Mouse (Mus musculus): ENCODE data around the gene Tlr12.
"Not testable (repeated sequence)": the region's sequence is repeated elsewhere in the genome, so short reads cannot be mapped to it uniquely, and the experiment has no call there.

Tlr12 gene

DNA sequence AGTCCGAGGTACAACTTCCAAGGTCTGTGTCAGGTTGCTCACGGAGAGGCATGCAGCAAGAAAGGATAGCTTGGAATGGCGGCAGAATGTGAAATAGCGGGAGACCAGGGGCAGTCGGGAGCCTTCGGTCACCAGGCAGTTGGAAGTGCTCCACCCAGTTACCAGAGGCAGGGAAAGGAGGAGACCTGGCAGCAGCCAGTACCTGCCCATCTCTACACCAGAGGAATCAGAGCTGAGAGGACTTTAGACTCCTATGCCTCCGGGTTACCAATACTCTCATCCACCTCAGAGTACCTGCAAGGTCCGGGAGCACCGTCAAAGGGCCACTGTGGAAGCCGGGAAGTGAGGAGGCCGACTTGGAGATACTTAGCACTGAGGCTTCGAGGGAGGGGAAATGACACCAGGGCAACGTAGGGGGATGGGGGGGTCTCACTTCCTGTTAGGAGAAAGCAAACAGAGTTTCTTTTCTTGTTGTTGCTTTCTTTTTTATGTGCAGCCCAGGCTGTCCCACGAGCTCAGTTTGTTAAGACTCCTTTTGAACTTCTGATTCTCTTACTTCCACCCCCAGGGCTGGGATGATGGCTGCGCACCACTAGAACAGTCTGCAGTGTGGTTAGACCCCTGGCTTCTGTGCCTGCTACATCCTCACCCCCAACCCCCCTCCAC, at the start of gene Tlr12:
Tlr12 (minus strand) TSS at position 374 of the 666 bp plus-strand sequence.
- DNase-seq (ENCODE audit: low read depth, low spot score), result no peak

DNA sequence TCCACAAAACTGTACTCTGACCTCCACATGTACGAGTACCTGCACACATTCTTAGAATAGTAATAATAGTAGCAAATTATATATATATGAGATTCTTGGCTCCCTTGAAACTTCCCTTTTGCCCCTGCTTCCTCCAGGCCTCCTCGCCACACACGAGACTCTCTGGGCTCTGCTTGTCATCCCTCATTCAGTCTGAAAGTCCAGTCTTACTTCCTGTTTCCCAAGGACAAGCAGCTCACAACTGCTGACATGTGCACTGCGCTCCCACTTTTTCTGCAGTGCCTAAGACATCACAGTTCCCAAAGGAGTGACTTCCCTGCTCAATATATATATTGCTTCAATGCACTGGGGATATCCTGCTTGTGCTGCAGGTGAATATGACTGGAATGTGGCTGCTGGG, 48.8 kb upstream of the Tlr12 start:
- DNase-seq (ENCODE audit: low read depth, low spot score), result not testable (repeated sequence)

DNA sequence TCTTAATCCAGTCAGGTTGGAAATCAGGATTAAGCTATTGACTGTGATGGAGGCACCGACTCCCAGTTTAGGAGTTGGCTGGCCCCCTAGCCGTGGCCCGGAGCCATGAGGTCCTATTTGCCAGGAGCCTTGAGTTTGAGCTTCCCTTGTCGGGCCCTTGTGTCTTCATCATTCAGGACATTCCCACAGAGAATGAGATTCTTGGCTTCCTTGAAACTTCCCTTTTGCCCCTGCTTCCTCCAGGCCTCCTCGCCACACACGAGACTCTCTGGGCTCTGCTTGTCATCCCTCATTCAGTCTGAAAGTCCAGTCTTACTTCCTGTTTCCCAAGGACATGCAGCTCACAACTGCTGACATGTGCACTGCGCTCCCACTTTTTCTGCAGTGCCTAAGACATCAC, 47.9 kb upstream of the Tlr12 start:
- DNase-seq (ENCODE audit: low read depth, low spot score), result not testable (repeated sequence)

DNA sequence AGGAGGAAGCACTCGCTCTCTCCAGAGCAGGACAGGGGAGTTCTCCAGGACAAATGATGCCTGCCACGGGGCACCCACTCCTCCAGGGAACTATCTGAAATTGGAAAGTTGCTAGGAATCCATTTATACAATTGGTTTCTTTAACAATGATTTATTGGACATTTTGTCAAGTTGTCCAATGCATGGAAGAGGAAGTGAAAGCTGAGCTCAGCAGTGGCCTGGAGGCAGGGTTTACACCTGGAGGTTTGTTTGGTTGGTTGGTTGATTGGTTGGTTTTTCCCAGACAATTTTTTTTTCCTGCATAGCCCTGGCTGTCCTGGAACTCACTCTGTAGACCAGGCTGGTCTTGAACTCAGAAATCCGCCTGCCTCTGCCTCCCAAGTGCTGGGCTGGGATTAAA, 45.6 kb upstream of the Tlr12 start:
- no peak for DNase-seq (ENCODE audit: low read depth, low spot score)

DNA sequence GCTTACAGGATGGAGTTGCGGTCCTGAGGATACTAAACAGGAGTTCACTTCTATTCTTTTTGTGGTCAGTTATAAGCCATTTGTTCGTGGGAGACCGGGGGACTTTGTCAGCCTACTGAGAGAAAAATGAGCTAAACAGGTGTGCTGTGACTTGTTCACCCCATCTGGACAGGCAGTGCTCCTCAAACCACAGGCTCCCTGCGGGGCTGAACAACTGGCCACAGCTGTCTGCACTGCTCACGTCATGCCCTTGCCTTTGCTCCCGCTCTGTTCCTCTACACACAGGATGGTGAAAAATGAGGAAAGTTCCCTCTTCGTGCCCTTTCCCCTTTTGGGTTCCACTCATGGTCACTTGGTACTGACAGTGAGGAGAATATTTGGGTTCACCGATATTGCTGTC, 42.6 kb upstream of the Tlr12 start:
- DNase-seq (ENCODE audit: low read depth, low spot score), result no peak

DNA sequence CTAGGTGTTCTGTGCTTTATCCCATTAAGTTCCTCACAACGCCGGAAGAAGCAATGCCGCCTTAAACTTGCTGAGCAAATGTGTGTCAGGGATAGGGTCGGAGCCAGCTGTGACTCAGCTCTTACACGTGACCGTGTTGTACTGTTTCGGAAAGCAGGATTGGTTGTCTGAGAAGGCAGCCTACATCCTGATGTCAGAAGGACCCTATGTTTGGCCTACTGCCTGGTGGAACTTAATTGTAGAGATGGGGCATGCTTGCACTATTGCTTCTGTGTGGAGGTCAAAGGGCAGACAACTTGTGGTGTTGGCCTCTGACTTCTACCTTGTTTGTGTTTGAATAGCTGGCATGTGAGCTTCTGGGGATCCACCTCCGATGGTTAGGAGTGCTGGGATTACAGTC, 41.8 kb upstream of the Tlr12 start:
- no peak for DNase-seq (ENCODE audit: low read depth, low spot score)

DNA sequence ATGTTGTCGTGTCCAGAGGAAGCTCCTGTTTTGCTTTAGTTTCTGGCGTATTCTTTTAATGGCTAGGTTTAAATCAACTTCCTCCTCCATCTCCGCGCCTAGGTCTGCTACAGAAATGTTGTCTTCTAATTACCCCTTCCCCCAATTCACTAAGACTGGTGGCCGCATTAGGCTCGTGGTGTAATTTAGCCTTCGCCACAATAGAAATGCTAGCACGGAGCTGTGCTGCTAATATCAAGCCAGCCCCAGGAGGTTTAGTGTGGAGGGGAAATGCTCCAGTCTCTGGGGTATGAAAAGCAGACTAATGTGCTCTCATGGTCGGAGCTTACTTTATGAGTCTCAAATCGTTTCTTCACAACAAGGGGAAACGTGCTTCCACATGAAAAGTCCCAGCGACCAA, 37.0 kb upstream of the Tlr12 start:
- DNase-seq (ENCODE audit: low read depth, low spot score), result no peak

DNA sequence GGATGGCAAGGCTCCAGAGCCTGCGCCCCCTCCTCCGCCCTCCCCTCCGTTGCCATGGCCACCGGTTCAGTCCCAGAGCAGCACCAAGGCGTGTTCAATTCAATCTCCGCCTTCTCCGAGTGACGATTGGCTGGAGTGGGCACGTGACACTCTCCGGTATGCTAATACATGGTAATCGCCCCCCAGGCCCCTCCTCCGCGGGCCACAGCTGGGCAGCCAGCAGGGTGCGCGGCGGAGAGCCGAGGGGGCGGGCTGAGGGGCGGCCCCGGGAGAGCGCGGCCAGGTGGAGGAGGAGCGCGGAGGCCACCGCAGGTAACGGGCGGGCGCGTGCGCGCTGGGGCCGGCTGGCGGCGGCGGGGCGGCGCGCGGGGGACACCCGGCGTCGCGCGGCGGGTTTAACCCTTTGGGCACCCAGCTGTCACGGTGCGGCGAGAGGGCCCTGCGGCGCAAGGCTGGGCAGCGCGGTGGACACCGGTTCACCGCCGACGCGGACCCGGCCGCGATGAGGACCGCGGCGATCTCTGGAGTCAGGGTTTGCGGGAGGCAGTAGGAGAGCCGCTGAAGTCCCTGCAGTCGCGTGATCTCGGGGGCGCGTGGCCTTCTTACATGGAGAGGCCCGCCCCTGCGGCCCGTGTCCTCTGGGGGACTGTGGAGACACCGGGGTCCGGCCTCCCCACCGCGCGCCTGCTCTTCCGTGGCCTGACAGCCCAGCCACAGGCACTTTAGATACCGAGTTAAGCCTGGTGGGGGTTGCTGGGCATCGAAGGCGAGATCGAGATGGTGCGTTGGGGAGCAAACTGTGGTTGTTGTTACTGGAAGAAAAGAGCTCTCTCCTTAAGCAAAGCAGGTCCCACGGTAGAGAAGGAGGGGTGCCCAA, 36.3 kb upstream of the Tlr12 start, which contains the start of gene Phc2:
Phc2 (plus strand) TSS at position 198 of the 877 bp plus-strand sequence.
- DNase-seq (ENCODE audit: low read depth, low spot score), result peak; percentile 96

DNA sequence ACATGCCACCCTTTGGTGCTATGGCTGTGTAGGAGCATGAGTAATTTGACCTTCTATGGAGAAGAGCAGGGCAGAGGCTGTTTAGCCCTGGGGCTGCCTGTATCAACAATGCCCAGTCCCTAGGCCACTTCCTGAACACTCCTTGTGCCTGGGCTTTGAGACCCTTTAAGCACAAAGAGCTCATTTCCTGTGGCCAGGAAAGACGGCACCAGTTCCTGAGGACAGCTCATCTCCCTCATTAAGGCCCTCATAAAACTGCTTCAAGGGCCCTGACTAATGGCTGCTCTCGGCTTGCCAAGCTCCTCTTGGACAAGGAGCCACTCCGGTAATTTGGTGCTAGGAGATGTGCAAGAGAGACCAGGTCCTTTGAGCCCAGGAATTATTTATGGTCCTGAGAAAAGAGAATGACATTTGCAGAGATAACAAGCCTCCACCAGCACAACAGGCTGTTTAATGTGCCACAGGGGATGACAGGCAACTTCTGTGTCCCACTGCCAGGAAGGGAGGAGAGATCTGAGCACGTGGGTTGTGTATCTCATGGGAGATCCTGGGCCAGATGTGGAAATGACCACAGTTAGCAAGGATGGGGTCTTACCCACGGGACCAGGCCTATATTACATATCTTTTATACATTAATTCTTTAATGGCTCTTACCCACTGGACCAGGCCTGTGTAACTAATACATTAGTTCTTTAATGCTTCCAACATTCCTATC, 34.3 kb upstream of the Tlr12 start:
- DNase-seq (ENCODE audit: low read depth, low spot score), result no peak

DNA sequence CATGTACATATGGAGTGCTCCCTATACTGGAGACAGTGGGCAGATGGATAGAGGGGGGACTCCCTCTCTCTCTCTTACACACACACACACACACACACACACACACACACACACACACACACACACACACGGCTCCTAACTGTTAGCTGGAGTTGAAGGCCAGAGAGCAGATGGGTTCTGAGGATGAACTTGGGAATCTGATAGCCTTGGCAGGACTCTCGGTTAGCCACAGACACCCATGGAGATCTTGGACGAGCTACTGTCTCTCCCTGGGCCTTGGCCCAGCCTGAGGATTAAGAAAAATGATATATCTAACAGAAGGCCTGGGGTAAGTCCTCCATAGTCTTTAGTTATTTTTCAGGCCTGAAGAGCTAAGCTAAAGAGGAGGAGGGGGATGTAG, 33.1 kb upstream of the Tlr12 start:
- no peak for DNase-seq (ENCODE audit: low read depth, low spot score)

DNA sequence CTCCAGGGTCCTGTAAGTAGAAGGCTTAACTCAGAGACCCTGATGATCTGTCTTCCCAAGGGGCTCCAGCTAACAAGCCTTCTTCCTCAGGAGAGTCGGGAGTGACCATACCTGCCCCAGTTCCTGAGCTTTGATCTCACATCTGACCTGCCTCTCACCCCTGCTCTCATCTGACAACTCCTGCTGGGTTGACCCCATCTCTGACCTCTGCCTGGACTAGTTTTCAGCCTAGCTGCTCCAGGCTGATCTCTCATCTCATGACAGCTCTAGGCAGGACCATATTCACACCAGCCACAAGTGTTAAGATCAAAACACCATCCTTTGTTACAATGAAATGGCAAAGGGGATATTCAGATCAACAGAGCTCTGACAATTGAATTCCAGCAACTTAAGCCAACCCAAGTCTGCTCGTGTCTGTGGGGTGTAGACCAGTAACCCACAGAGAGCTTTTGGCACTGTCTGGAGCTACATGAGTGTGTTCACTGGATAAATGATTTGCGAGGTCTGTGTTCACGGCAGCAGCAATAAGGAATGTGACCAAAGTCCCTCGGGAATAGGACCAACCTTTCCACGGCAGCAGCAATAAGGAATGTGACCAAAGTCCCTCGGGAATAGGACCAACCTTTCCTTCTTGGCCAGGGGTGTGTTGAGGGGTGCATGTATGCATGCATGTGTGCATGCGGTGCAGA, 30.3 kb upstream of the Tlr12 start:
- DNase-seq (ENCODE audit: low read depth, low spot score), result no peak

DNA sequence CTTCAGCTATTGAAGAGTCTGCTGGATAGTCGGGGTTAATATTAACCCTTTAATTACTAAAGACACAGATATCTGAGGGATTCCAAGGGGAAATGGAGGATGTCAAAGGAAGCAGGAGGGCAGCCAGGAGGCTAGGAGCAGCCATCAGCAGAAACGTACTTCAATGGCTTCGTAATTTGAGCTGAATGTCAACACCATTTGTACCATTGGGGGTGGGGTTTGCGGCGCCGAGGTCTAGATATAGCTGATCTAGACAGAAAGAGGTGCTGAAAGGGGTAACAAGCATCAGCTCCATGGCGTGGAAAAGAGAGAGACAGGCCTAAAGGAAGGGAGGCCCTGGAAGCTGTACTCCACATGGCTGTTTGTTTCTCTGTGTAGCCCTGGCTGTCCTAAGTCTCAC, 28.3 kb upstream of the Tlr12 start:
- DNase-seq (ENCODE audit: low read depth, low spot score), result no peak

DNA sequence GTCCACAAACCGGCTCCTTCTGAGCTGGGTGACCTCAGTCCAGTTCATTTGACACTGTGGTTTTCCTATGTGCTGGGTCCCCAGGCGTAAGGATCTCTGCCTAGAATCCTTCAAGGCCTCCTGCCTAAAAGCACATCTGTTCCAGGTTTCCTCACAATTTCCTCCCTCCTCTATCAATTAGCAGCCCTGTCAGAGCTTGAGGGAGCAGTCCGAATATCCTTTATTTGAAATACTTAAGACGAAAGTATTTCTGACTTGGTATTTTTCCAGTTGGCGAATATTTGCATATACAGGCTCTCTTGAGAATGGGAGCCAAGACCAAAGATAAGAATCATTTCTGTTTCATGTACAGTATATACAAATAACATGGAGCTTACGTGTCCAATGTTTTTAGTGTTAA, 27.5 kb upstream of the Tlr12 start:
- DNase-seq (ENCODE audit: low read depth, low spot score), result no peak

DNA sequence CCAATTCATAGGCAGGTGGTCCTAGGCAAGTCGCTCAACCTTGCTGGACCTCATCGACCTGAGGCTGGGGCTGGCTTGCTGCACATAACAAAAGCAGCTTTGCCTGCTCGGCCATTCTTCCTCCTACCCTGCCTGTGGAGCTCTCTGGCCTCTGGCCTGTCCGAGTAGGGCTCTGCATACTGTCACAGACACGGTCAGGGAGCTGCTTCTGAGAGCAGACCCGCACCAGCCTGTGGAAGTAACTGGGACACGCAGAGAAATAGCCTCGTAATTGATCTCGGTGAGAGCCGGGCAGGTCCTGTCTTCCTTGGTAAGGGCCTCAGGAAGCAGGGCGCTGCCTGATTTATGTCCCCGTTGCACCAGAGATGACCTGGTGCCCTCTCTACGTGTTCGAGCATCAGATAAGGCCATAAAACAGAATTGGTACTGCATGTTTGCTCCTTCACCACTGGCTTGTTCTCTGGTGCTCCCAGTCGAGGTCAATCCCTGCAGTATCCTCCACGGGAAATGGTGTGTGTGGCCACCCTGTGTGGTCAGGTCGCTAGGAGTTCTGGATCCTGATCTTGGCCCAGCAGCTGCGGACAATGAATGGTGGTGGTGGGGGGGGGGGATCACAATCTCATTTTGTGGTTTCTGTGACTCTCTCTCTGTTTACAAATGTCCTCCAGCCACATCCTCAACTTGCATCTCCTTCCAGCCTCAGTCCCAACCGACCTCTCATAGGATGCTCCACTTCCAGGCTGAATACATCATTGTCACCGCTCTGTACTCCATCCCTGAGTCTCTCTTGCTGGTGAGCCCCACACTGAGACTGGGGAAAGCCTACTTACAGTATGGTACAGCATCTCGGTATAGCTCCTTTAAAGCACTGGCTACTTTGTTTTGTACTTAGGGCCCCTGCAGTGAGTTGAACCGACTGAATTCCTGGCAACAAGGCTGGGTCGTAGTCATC, 23.6 kb upstream of the Tlr12 start:
- DNase-seq (ENCODE audit: low read depth, low spot score), result no peak

DNA sequence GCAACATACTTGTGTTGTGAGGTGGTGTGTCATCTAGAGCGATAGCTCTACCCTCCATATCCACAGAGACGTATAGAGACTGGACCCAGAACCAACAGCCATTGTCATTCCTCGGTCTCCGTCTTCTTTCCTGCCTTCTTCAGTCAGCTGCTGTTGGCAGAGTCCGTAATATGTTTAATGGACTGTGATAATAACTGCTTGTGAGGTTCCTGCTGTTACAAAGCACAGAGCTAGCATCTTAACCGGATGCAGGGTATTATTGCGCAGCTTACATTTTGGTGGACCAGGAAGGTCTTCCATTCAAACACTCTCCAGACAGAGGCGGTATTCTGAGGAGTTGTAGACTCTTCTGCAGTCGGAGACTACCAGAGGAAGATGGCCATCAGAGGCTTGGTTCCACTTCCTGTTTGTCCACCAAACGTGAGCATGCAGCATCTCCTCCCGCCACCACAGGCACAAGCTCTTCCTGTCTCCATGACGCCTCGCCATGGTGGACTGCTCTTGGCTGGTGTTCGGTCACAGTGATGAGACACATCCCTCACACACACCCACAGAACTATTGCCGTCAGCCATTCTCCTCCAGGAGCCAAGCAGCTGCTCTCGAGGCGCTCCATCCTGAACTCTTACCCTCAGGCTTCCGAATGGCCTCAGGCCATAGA, 20.0 kb upstream of the Tlr12 start:
- DNase-seq (ENCODE audit: low read depth, low spot score), result no peak

DNA sequence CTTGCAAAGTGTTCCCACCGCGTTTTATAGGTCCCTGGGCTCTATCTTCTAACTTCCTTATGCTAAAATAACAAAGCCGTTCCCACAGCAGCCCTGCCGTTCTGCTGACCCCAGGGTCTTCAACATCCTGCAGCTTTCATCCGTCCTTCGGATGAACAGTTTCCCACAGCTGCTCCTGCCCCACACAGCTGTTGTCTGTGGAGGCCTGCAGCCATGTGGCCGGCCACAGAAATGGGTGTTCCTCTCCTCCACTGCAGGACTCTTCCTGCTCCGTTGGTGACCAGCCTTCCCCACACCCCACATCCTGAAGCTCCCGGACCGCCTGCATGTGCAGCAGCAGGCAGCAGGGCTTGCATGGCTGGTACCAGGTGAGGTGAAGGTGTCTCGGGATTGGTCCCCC, 18.8 kb upstream of the Tlr12 start:
- no peak for DNase-seq (ENCODE audit: low read depth, low spot score)

DNA sequence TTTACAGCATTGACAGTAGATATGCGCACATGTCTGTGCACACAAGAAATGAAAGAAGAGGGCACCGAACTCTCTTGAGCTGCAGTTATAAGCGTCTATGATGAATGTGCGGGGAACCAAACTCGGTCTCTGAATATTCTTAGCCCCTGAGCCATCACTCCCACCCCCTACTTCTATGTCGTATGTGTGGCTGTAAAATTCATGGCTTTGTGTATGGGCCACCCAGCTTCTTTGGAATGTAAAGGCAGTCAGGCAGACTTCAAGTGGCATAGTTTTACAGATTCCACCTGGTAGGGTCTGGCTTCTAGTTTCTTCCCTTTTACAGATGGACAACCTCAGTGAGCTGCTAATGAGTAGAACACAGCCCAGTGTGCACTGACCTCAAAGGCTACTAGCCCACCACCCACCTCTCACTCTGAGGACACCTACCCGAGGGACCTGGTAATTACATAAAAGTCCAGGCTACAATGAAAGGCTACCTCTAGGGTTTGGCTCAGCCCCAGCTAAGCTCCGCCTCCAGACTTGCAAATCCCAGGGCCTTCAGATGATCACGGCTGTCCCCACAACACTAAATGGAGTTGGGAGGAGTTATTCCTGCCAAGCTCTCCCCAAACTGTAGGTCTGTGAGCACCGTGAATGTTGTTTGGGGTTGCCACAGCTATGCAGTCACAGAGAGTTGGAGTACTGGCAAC, 17.6 kb upstream of the Tlr12 start:
- DNase-seq (ENCODE audit: low read depth, low spot score), result peak; percentile 63

DNA sequence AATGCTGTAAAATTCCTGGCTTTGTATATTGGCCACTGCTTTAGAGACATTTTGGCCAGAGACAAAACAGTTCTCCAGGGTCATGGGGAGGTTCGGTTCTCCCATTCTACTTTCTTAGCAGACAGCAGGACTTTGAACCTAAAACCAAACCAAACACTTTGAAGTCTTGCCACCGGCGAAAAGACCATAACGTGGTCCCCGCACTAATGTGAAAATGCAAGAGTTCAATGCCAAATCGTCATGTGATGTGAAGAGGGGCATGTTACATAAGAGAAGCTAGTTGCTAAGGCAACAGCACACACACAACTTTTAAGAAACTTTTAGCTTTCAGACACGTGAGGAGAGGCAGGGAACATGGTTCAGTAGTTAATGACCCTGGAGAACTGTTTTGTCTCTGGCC, 17.0 kb upstream of the Tlr12 start:
- no peak for DNase-seq (ENCODE audit: low read depth, low spot score)

DNA sequence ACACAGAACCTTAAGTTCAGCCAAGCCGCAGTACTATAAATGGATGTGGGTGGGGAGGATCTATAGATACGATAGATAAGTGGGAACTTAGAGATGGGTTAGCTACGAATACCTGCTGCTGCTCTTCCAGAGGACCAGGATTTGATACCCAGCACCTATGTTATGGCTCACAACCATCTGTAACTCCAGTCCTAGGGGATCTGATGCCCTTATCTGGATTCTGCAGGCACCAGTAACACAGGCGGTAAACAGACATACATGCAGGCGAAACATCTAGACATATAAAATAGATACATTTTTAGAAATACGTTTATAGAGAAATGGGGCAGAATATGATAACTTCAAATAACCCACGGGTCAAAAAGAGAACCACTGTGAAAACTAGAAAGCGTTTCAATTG, 2.7 kb upstream of the Tlr12 start:
- no peak for DNase-seq (ENCODE audit: low read depth, low spot score)

DNA sequence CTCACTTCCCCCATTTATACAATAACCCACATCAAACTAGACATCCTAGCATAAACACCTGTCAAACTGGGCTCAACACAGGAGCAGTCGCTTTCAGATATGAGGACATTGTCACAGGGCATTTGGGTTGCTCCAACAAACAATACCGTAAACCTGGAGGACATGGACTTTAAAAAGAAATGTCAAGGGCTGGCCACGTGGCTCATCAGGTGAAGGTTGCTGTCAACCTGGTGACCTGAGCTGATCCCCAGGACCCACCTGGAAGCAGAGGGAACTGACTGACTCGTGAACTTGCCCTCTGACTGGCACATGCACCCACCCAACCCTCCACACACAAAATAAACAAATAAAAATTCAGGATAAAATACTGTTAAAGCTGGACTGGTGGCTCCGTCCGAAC, 2.2 kb upstream of the Tlr12 start:
- no peak for DNase-seq (ENCODE audit: low read depth, low spot score)

All from ES-CJ7 (cell line).